Mouse (Mus musculus): Measurements from ENCODE around the gene Exd2.
"Not testable (repeated sequence)": the region's sequence is repeated elsewhere in the genome, so short reads cannot be mapped to it uniquely, and the experiment has no call there.

GRCm38 (mm10) chr12:80462292-80462896 is 501 bp upstream of the Exd2 start:
- not testable (repeated sequence) for TF ChIP-seq CTCF (IDR thresholded peaks at IDR 0.05; ENCODE audit: control insufficient read depth, insufficient read depth, insufficient replicate concordance, low read depth, low read length); POLR2A (IDR thresholded peaks at IDR 0.05; ENCODE audit: control insufficient read depth, low read depth, low read length)

All from testis, adult 2 months (tissue).